Mouse (Mus musculus) urinary bladder, postnatal 0 days (tissue): ENCODE results near the gene Pcbp1. TPM values are rescaled to one million over a fixed set of nuclear protein-coding genes. Genes with fewer than 3 reads are reported as not detected.

Experiments used
- microRNA-seq: library from miRNA; unstranded; fragments of <30 nt; microRNA quantifications from one replicate; pipeline ENCODE4, GENCODE M21; 2016
- polyA plus RNA-seq: library from polyadenylated mRNA; unstranded; fragments of >200 nt; fragmentation: Nextera tagmentation; extraction: Ambion mirVana; gene quantifications from 2 replicates; pipeline ENCODE4 v1.2.1, GENCODE M21; 2015

Gene Pcbp1
- 309 and 363 TPM in 2 replicates for polyA plus RNA-seq

GRCm38 (mm10) chr6:86526032-86526960 is at the start of gene Pcbp1:
Gene Pcbp1 (minus strand): TSS chr6:86526321.

Small RNAs within 50 kb of the gene (microRNA-seq; reads per million reads assigned to microRNA genes)
- not detected for gene Gm22184

Other genes starting within 250 kb of the Pcbp1 start
- gene Fam136a, start 160.7 kb downstream of the Pcbp1 start, polyA plus RNA-seq: 58.2 and 65.7 TPM in 2 replicates
- 212 and 224 TPM in 2 replicates for gene Snrpg, start 155.0 kb downstream of the Pcbp1 start, polyA plus RNA-seq
- gene Pcyox1, start 129.2 kb downstream of the Pcbp1 start, polyA plus RNA-seq: 58.9 and 60.2 TPM in 2 replicates
- gene Tia1, start 122.1 kb downstream of the Pcbp1 start, polyA plus RNA-seq: 45.0 and 45.1 TPM in 2 replicates
- 0.40 TPM in 1 of 2 replicates, not detected in the other for gene Gm44790, start 99.7 kb downstream of the Pcbp1 start, polyA plus RNA-seq
- gene C87436, start 87.9 kb downstream of the Pcbp1 start, polyA plus RNA-seq: 19.8 and 20.8 TPM in 2 replicates
- 0.73 and 1.9 TPM in 2 replicates for gene Asprv1, start 101.8 kb upstream of the Pcbp1 start, polyA plus RNA-seq
- gene Mxd1, start 142.8 kb upstream of the Pcbp1 start, polyA plus RNA-seq: 4.6 and 5.9 TPM in 2 replicates
- 107 and 125 TPM in 2 replicates for gene Snrnp27, start 158.2 kb upstream of the Pcbp1 start, polyA plus RNA-seq
- gene Gmcl1, start 207.1 kb upstream of the Pcbp1 start, polyA plus RNA-seq: 11.6 and 12.1 TPM in 2 replicates